7 mouse cellular contexts compared by ENCODE assay signal in genomic region chr1:135631515-135631914, GRCm38 (mm10). TPM values are rescaled to one million over a fixed set of nuclear protein-coding genes. Genes with fewer than 3 reads are reported as not detected.
DNase-seq lines count a peak whose midpoint lies in the region; ATAC-seq and TF ChIP-seq lines count a peak whose summit lies in the region.

No protein-coding gene starts in this region.

- no peak for TF ChIP-seq CTCF in E14TG2a.4 (conservative IDR thresholded peaks at IDR 0.05; ENCODE audit: low read length)

- peak overlapping the region; percentile 24; the same call in 1 of the 2 replicates for H3K4me2 ChIP-seq in liver, embryonic 11.5 days
- H3K4me2 ChIP-seq in neural tube, embryonic 13.5 days, result no peak overlapping the region

- no peaks in the 10 kb centered on the region for H3K9me3 ChIP-seq in E14TG2a.4 (ENCODE audit: low read length)
- no peaks in the 10 kb centered on the region for H3K9me3 ChIP-seq in liver, embryonic 11.5 days (ENCODE audit: control insufficient read depth, low read length)
- no peaks in the 10 kb centered on the region for H3K9me3 ChIP-seq in neural tube, embryonic 13.5 days

- no peaks in the 10 kb centered on the region for H3K27me3 ChIP-seq in E14TG2a.4 (ENCODE audit: insufficient read depth, low read length)
- H3K27me3 ChIP-seq in liver, embryonic 11.5 days (replicated peaks; ENCODE audit: control insufficient read depth, insufficient read depth, low read length), result no peaks in the 10 kb centered on the region
- H3K27me3 ChIP-seq in neural tube, embryonic 13.5 days, result no peaks in the 10 kb centered on the region

- no peak overlapping the region for H3K9ac ChIP-seq in liver, embryonic 11.5 days (ENCODE audit: low read depth, low read length)
- no peak overlapping the region for H3K9ac ChIP-seq in neural tube, embryonic 13.5 days

- intact Hi-C loops in heart, postnatal 25 days (cut with DNase I), result loop anchor here (5.0 kb wide), 1 partner anchor 36 kb away; no protein-coding TSS in a partner anchor

- WGBS in liver, embryonic 11.5 days, result 29% methylated on average over 8 of the region's 8 CpGs
- WGBS in neural tube, embryonic 13.5 days, result 65% methylated on average over 8 of the region's 8 CpGs

- peaks cover 70% of the 10 kb centered on the region for H3K4me1 ChIP-seq in E14TG2a.4 (replicated peaks; ENCODE audit: low read depth, low read length)
- H3K4me1 ChIP-seq in liver, embryonic 11.5 days (replicated peaks; ENCODE audit: control insufficient read depth, insufficient read depth, low read length), result peaks cover 8% of the 10 kb centered on the region
- peaks cover 58% of the 10 kb centered on the region for H3K4me1 ChIP-seq in neural tube, embryonic 13.5 days (replicated peaks)

- H3K36me3 ChIP-seq in E14TG2a.4 (ENCODE audit: insufficient read depth, low read length), result 0 out of 2 replicates have a peak, but pooled peaks cover 3% of the 10 kb centered on the region
- no peaks in the 10 kb centered on the region for H3K36me3 ChIP-seq in liver, embryonic 11.5 days (ENCODE audit: control insufficient read depth, insufficient read depth, low read length)
- H3K36me3 ChIP-seq in neural tube, embryonic 13.5 days, result no peaks in the 10 kb centered on the region

- peak overlapping the region; percentile 46; the same call in 1 of the 2 replicates for H3K27ac ChIP-seq in liver, embryonic 11.5 days (ENCODE audit: low read depth, low read length)
- H3K27ac ChIP-seq in neural tube, embryonic 13.5 days (replicated peaks), result peak overlapping the region; percentile 28; the same call in 1 of the 2 replicates

- H3K4me3 ChIP-seq in E14TG2a.4 (replicated peaks; ENCODE audit: low read length), result peak overlapping the region; percentile 71
- H3K4me3 ChIP-seq in liver, embryonic 11.5 days (ENCODE audit: low read depth, low read length), result no peak overlapping the region
- H3K4me3 ChIP-seq in neural tube, embryonic 13.5 days, result no peak overlapping the region

- peak; percentile 76 for DNase-seq in CD4-positive helper T cell, adult 2 months (ENCODE audit: low read depth, low spot score)
- DNase-seq in embryo, embryonic 11 days, result peak; percentile 56
- DNase-seq in heart, postnatal 25 days (ENCODE audit: low spot score), result peak; percentile 83
- DNase-seq in liver, embryonic 11.5 days (ENCODE audit: low spot score), result peak; percentile 48
- peak; percentile 37 to 54 for DNase-seq in thymus, postnatal 36 days

- ATAC-seq in liver, embryonic 11.5 days (replicated peaks; ENCODE audit: low FRiP score), result peak; percentile 68
- ATAC-seq in neural tube, embryonic 13.5 days (ENCODE audit: low read depth), result no peak

RNA-seq across cellular contexts. Expression of gene Nav1, which starts 24.4 kb away (rescaled TPM):
- total RNA-seq in heart, postnatal 25 days (2021), result 10 to 100 TPM; 19.6 to 19.8 TPM
- 8.8 and 8.9 TPM in 2 replicates for polyA plus RNA-seq in liver, embryonic 11.5 days (2014; fragmentation: Nextera tagmentation; extraction: Ambion mirVana)
- 34.9 and 38.6 TPM in 2 replicates for polyA plus RNA-seq in neural tube, embryonic 13.5 days (2015; fragmentation: Nextera tagmentation; extraction: Ambion mirVana)
